Mouse (Mus musculus): Measurements from ENCODE around the gene Klk1b27. TPM values are rescaled to one million over a fixed set of nuclear protein-coding genes. Genes with fewer than 3 reads are reported as not detected.
"Not testable (repeated sequence)": the region's sequence is repeated elsewhere in the genome, so short reads cannot be mapped to it uniquely, and the experiment has no call there.

Gene Klk1b27
- not detected for total RNA-seq (2021)
- long read RNA-seq, experiment 1, result 0 reads
- long read RNA-seq, experiment 2, result 0 reads

- not testable (repeated sequence) for DNase-seq
Measured at GRCm38 (mm10) chr7:44051990-44052389, at the start of gene Klk1b27. Gene Klk1b27, plus strand, starts transcription at chr7:44052290.

DNA sequence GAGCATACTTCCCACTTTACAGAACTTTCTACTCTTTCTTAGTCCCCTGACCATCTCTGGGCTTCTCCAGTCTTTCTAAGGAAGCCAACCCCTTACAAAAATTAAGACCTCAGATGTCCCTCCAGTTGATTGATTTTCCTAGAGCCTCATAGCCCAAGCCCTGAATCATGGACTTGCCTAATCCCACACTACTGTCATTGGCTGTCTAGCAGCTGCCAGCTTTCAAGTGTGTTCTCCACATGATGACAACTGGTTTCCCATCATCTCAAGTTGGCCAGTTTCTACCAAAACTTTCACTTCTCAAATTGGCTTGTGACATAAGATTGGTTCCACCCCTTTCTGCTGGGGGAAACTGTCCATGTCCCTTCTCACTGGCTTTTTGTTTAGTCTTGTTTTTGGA is 47.2 kb upstream of the Klk1b27 start:
- no peak for DNase-seq

GRCm38 (mm10) chr7:44011868-44012267 is 40.2 kb upstream of the Klk1b27 start, which contains the start of gene Klk1b26:
Gene Klk1b26, plus strand, starts transcription at chr7:44012168.
- not testable (repeated sequence) for DNase-seq

- DNase-seq, result not testable (repeated sequence)
Measured at GRCm38 (mm10) chr7:44014666-44015065, 37.4 kb upstream of the Klk1b27 start.

- no peak for DNase-seq
Measured at GRCm38 (mm10) chr7:44015071-44015470, 37.0 kb upstream of the Klk1b27 start.

DNA sequence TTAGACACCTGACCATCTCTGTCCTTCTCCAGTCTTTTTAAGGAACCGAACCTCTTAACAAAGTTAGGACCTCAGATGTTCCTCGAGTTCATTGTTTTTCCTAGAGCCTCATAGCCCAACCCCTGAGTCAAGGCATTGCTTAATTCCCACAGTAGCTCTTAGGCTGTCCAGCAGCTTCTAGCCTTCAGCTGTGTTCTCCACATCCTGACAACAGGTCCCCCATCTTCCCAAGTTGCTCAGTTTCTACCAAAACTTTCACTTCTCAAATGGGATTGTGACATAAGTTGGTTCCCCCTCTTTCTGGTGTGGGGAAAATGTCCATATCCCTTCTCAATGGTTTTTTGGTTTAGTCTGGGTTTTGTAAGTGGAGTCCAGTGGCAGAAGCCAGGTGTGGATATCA is 20.0 kb downstream of the Klk1b27 start:
- no peak for DNase-seq

DNA sequence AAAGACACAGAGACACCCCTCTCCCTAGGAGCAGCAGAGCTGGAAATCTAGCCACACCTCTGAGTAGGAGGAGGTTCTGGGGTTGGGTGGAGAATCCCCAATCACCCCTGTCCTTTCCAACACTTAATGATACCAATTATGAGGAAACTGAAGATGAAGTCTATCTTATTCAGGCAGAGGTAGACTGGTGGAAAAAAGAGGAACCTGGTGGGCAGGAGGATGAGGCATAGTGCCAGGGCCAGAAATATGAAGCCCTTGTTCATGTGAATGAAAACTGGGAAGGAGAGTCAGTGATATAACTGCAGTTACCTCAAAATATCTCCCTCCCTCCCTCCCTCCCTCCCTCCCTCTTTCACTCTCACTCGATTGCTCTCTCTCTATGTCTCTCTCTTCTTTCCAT is 25.6 kb downstream of the Klk1b27 start:
- no peak for DNase-seq

GRCm38 (mm10) chr7:44096111-44096510 is 44.0 kb downstream of the Klk1b27 start:
- no peak for DNase-seq

- DNase-seq, result not testable (repeated sequence)
Measured at GRCm38 (mm10) chr7:44102028-44102427, 49.9 kb downstream of the Klk1b27 start, which contains the start of gene Klk1b21. Gene Klk1b21, plus strand, starts transcription at chr7:44102328.

Other genes starting within 250 kb of the Klk1b27 start
- not detected for gene Klk7, start 241.0 kb upstream of the Klk1b27 start, total RNA-seq (2021)
- not detected for gene Klk6, start 227.8 kb upstream of the Klk1b27 start, total RNA-seq (2021)
- gene Klk5, start 210.3 kb upstream of the Klk1b27 start, total RNA-seq (2021), result not detected
- not detected for gene Klk4, start 171.1 kb upstream of the Klk1b27 start, total RNA-seq (2021)
- not detected for gene Klk15, start 118.5 kb upstream of the Klk1b27 start, total RNA-seq (2021)
- gene Klk1b8, start 101.6 kb upstream of the Klk1b27 start, total RNA-seq (2021), result not detected
- not detected for gene Klk1b1, start 85.5 kb upstream of the Klk1b27 start, total RNA-seq (2021)
- not detected for gene Klk1b9, start 76.2 kb upstream of the Klk1b27 start, total RNA-seq (2021)
- not detected for gene Klk1b11, start 56.4 kb upstream of the Klk1b27 start, total RNA-seq (2021)
- under 1 TPM in 1 of 2 experiments, not detected in 1; 0.23 TPM for gene Klk1b26, start 40.1 kb upstream of the Klk1b27 start, total RNA-seq (2021)
- not detected for gene Klk1b21, start 50.0 kb downstream of the Klk1b27 start, total RNA-seq (2021)
- gene Klk1b22, start 60.4 kb downstream of the Klk1b27 start, total RNA-seq (2021), result not detected
- gene Klk1b16, start 84.5 kb downstream of the Klk1b27 start, total RNA-seq (2021), result not detected
- not detected for gene Klk1b24, start 135.9 kb downstream of the Klk1b27 start, total RNA-seq (2021)
- gene Klk1b3, start 145.9 kb downstream of the Klk1b27 start, total RNA-seq (2021), result not detected
- not detected for gene Klk1b4, start 155.1 kb downstream of the Klk1b27 start, total RNA-seq (2021)
- not detected for gene Klk1b5, start 163.7 kb downstream of the Klk1b27 start, total RNA-seq (2021)
- not detected for gene Klk1, start 173.1 kb downstream of the Klk1b27 start, total RNA-seq (2021)
- not detected for gene Gm36864, start 183.9 kb downstream of the Klk1b27 start, total RNA-seq (2021)
- under 1 TPM; 0.23 to 0.61 TPM for gene 1700028J19Rik, start 194.4 kb downstream of the Klk1b27 start, total RNA-seq (2021)
- gene 2410002F23Rik, start 194.4 kb downstream of the Klk1b27 start, total RNA-seq (2021), result 10 to 100 TPM; 23.7 to 35.0 TPM
- gene Acp4, start 205.1 kb downstream of the Klk1b27 start, total RNA-seq (2021), result not detected
- not detected for gene Gm15517, start 209.2 kb downstream of the Klk1b27 start, total RNA-seq (2021)

Data from gastrocnemius, postnatal 10 days (tissue).